Mouse (Mus musculus) liver, adult 2 months (tissue): ENCODE measurements at regions not wholly inside any gene's neighbourhood (a gene's known extent, or its start where the extent isn't known, plus 50 kb on each side); places are given as distances from the start of the nearest gene placed in this dataset.

Experiments used
- DNase-seq: peaks from one replicate; pipeline ENCODE4 v3.0.0-alpha.2; 2011; ENCODE audit warnings: low read depth, low spot score; ENCODE audit errors: extremely low read depth
- H3K27ac ChIP-seq: fragments of 200-500 bp; replicated peaks from 2 replicates; pipeline ENCODE4 v1.5.1; 2012; ENCODE audit warnings: low read depth, mild to moderate bottlenecking, control low read depth, inconsistent platforms, low read length; ENCODE audit not compliant: insufficient read depth
- H3K27me3 ChIP-seq: fragments of 200-500 bp; 2 replicates; pipeline ENCODE4 v1.6.1; 2012; ENCODE audit warnings: mild to moderate bottlenecking, moderate library complexity, low read length, inconsistent platforms; ENCODE audit not compliant: control insufficient read depth, insufficient read depth
- H3K36me3 ChIP-seq: fragments of 200-500 bp; 2 replicates; pipeline ENCODE4 v1.6.1; 2012; ENCODE audit warnings: low read length, inconsistent platforms; ENCODE audit not compliant: control insufficient read depth, insufficient read depth
- H3K4me1 ChIP-seq: fragments of 200-500 bp; 2 replicates; pipeline ENCODE4 v1.6.1; 2011; ENCODE audit warnings: low read length; ENCODE audit not compliant: control insufficient read depth, insufficient read depth
- H3K4me3 ChIP-seq: fragments of 200-500 bp; 2 replicates; pipeline ENCODE4 v1.5.1; 2011; ENCODE audit warnings: low read depth, mild to moderate bottlenecking, control low read depth, low read length, moderate library complexity; ENCODE audit not compliant: insufficient read depth
- H3K79me2 ChIP-seq: fragments of 200-500 bp; 2 replicates; pipeline ENCODE4 v1.6.1; 2012; ENCODE audit warnings: inconsistent platforms, mild to moderate bottlenecking, low read length, moderate library complexity; ENCODE audit not compliant: control insufficient read depth, insufficient read depth
- H3K9ac ChIP-seq: fragments of 200-500 bp; 2 replicates; pipeline ENCODE4 v1.6.1; 2012; ENCODE audit warnings: low read depth, mild to moderate bottlenecking, control low read depth, inconsistent platforms, low read length
- CTCF ChIP-seq: fragments of 200-500 bp; IDR thresholded peaks from 2 replicates; pipeline ENCODE4 v1.5.1; 2011; ENCODE audit warnings: low read depth, low read length, control low read depth
- POLR2A ChIP-seq: fragments of 200-500 bp; IDR thresholded peaks from 2 replicates; pipeline ENCODE4 v1.6.1; 2011; ENCODE audit warnings: low read length, control low read depth; ENCODE audit not compliant: insufficient read depth; ENCODE audit errors: extremely low read depth
- WGBS: fragments of 180-500 bp; shearing (Covaris S2); methylation state at CpG from one replicate; pipeline ENCODE4 v1.1.7; 2018; 5-methylcytosine and 5-hydroxymethylcytosine counted together

DNA sequence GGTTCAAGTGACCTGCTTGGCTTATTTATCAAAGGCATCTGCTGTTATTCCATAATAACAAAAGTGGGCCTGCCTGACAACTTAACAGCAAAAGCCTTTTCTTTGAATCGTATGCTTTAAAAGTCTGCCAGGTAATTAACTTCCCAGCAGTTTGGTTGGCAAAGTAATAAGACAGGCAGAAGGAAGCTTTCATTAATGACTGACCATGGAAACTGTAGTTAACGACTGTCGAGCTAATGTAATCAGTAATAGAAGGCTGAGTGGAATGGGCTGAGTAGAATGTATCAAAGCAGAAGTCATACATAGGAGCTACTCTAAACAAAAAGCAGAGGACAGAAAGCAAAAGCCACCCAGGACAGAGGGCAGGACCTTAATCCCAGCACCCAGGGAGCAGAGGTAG is 551.0 kb upstream of the Gm5415 start:
- WGBS, result 71% methylated on average over 3 of the region's 3 CpGs
- no peak overlapping the region for H3K4me3 ChIP-seq
- no peak overlapping the region for H3K27ac ChIP-seq
- no peaks in the 10 kb centered on the region for H3K79me2 ChIP-seq
- no peaks in the 10 kb centered on the region for H3K36me3 ChIP-seq
- TF ChIP-seq POLR2A (no peak), CTCF (no peak)
- no peak overlapping the region for H3K9ac ChIP-seq
- H3K4me1 ChIP-seq, result peaks cover 5% of the 10 kb centered on the region
- no peaks in the 10 kb centered on the region for H3K27me3 ChIP-seq
- peak; percentile 46 for DNase-seq

DNA sequence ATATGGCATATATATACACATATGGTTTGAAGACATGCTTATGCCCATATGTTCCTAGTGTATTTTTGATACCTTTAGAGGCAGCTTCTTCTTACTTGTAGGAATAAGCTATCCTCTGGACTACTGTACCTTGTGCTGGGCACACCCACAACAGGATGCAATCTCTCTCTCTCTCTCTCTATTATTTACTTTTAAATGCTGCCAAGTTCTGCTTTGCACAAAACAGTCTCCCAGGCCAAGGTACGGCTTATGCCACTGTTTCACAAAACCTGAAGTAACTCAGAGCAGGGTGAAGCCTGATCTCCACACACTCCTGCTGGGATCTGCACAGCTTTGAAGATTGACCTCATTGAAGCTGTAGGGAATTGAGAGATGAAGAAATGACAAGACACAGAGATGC is 549.8 kb upstream of the Gm5415 start:
- Histone ChIP-seq H3K27ac (peak overlapping the region; percentile 73), H3K36me3 (no peaks in the 10 kb centered on the region), H3K27me3 (no peaks in the 10 kb centered on the region), H3K9ac (no peak overlapping the region), H3K4me1 (peaks cover 5% of the 10 kb centered on the region), H3K79me2 (no peaks in the 10 kb centered on the region), H3K4me3 (no peak overlapping the region)
- DNase-seq, result peak; percentile 96
- TF ChIP-seq CTCF (no peak), POLR2A (no peak)
- WGBS, result 30% methylated on average over 1 of the region's 1 CpGs

DNA sequence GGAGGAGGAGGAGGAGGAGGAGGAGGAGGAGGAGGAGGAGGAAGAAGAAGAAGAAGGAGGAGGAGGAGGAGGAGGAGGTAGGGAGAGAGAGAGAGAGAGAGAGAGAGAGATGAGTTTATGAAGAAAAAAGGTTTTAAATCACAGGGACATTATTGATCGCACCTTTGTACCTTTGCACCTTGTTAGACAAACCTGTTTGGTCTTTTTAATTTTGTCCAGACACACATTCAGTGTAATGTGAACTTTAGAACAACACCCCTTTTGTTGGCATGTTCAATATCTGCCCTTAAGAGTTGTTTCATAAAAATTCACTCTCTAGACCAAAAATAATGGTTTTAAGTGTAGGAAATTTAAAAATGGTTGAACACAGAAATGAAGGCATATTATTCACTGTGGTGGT is 527.5 kb upstream of the Gm5415 start:
- Histone ChIP-seq H3K79me2 (no peaks in the 10 kb centered on the region), H3K36me3 (no peaks in the 10 kb centered on the region), H3K4me1 (no peaks in the 10 kb centered on the region; the same call in 1 of the 2 replicates), H3K27me3 (no peaks in the 10 kb centered on the region), H3K4me3 (no peak overlapping the region), H3K27ac (no peak overlapping the region), H3K9ac (no peak overlapping the region)
- WGBS, result 58% methylated on average over 1 of the region's 1 CpGs
- no peak for TF ChIP-seq POLR2A
- DNase-seq, result peak; percentile 94

DNA sequence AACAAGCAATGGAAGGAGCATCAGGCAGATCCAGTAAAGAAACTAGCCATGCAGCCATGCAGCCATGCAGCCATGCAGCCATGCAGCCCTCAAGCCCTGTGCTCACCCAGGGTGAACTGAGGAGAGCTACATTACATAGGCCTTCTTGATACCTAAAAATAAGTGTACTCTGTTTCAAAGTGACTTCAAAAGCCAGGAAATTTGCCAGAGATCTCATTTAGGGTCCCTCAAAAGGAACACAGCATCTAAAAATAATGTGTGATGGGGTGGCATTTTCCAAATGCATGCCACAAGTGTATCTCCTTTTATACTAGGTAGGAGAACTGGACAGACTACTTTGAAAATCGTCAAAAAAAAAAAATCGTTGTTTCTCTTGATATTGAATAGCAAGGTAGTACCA is 510.9 kb upstream of the Gm5415 start:
- Histone ChIP-seq H3K9ac (no peak overlapping the region), H3K27ac (no peak overlapping the region), H3K79me2 (no peaks in the 10 kb centered on the region), H3K4me3 (no peak overlapping the region), H3K4me1 (no peaks in the 10 kb centered on the region), H3K36me3 (no peaks in the 10 kb centered on the region), H3K27me3 (no peaks in the 10 kb centered on the region)
- no peak for DNase-seq
- 73% methylated on average over 2 of the region's 2 CpGs for whole genome bisulfite sequencing
- TF ChIP-seq CTCF (no peak), POLR2A (no peak)

DNA sequence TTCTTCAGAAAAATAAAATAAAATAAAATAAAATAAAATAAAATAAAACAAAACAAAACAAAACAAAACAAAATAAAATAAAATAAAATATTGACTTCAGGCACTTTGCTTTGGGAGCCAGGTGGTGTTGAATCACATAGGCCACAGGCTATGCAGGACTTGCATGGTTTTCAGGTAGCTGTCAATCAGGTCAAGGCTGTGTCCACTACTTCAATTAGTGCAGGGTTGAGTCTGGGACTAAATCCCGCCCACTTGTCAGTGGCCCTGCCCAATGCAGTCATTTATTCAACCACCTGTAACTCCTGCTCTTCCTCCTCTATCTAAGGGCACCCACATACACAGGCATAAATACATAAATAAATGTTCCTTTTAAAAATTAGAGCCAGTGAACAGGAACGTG is 497.3 kb upstream of the Gm5415 start:
- Histone ChIP-seq H3K9ac (no peak overlapping the region), H3K27ac (no peak overlapping the region), H3K27me3 (no peaks in the 10 kb centered on the region), H3K79me2 (no peaks in the 10 kb centered on the region), H3K4me3 (no peak overlapping the region), H3K4me1 (peaks cover 6% of the 10 kb centered on the region; the same call in 1 of the 2 replicates), H3K36me3 (no peaks in the 10 kb centered on the region)
- no peak for TF ChIP-seq CTCF
- no peak for TF ChIP-seq POLR2A
- 84% methylated on average over 2 of the region's 2 CpGs for WGBS
- no peak for DNase-seq

DNA sequence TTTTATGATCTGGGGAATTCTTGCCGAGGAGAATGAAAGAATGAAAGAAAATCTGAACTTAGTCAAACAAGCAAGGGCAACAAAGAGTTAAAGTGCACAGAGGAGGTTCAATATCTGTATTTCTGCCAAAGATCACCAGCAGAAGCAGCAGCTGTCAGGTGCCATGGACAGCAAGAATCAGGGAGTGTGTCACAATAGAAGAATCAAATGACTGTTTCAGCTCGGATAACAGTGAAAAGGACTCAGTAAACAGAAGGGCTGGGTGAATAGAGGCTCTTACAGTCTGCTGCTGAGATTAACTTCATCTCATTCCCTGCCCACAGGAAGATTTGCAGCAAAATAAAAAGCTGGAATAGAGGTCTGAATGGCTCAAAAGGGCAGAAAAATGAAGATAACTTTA is 495.3 kb upstream of the Gm5415 start:
- Histone ChIP-seq H3K27me3 (no peaks in the 10 kb centered on the region), H3K4me3 (no peak overlapping the region), H3K79me2 (no peaks in the 10 kb centered on the region), H3K27ac (no peak overlapping the region), H3K4me1 (peaks cover 6% of the 10 kb centered on the region; the same call in 1 of the 2 replicates), H3K36me3 (no peaks in the 10 kb centered on the region), H3K9ac (no peak overlapping the region)
- TF ChIP-seq POLR2A (no peak), CTCF (no peak)
- DNase-seq, result peak; percentile 88
- WGBS, result 19% methylated on average over 2 of the region's 2 CpGs
